Mouse (Mus musculus) left cerebral cortex, postnatal 10 days (tissue): ENCODE measurements around the gene Igsf9. TPM values are rescaled to one million over a fixed set of nuclear protein-coding genes. Genes with fewer than 3 reads are reported as not detected.
A peak's percentile ranks its signal among the peaks of the same experiment; 100 is the strongest.

ENCODE experiments used
- DNase-seq, 2 experiments: peaks; one replicate each; pipeline ENCODE4 v3.0.0; 2021 to 2022; ENCODE audit warnings: low spot score in 2 of 2, mixed read lengths in 1 of 2; ENCODE audit errors: extremely low spot score in 1 of 2
- intact Hi-C: fragments of 180-260 bp; cut with DNase I; formaldehyde crosslinking; loops from one replicate; pipeline ENCODE4 v1.15.1; 2025
- total RNA-seq, 2 experiments: library from RNA; stranded (reverse); gene quantifications; 2 replicates each; pipeline ENCODE4 v1.2.3; 2021

Gene Igsf9
- total RNA-seq, 2 experiments from 2014 or later, result 19.2 to 27.4 TPM

- intact Hi-C loops, result no loop called here
Observed at GRCm38 (mm10) chr1:172509983-172510382, 28.4 kb downstream of the Igsf9 start.

DNA sequence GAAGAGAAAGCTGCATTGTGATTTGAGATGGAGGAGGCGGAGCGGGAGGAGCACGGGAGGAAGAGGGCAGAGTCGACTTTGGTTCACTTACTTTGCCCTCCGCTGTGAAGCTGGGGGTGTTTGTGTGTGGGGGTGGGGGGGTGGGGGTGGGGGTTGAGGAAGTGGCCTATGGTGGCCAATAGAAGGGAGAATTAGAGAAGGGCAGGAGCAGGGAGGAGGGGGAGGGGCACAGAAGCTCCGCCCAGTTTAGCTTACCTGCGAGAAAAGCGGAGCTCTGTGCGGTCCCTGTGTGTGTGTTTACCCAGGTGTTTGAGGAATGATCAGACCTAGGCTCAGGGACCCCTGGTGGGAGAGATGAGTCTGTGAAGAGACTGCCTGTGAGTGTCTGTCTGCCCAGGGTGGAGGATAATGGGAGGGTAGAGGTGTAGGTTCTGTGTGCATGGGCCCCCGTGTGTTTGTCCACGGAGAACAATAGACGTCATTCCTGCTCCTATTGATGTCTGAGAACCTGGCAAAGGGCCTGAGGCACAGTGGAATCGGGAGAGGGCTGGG, 28.9 kb downstream of the Igsf9 start:
- DNase-seq, result no peak
- intact Hi-C loops, result no loop called here

More at GRCm38 (mm10) chr1:172509983-172510382, 28.4 kb downstream of the Igsf9 start:
- DNase-seq, result no peak

GRCm38 (mm10) chr1:172512962-172513361, 31.4 kb downstream of the Igsf9 start:
- intact Hi-C loops, result no loop called here
- DNase-seq, result peak in 1 of 2 experiments; percentile 81

DNA sequence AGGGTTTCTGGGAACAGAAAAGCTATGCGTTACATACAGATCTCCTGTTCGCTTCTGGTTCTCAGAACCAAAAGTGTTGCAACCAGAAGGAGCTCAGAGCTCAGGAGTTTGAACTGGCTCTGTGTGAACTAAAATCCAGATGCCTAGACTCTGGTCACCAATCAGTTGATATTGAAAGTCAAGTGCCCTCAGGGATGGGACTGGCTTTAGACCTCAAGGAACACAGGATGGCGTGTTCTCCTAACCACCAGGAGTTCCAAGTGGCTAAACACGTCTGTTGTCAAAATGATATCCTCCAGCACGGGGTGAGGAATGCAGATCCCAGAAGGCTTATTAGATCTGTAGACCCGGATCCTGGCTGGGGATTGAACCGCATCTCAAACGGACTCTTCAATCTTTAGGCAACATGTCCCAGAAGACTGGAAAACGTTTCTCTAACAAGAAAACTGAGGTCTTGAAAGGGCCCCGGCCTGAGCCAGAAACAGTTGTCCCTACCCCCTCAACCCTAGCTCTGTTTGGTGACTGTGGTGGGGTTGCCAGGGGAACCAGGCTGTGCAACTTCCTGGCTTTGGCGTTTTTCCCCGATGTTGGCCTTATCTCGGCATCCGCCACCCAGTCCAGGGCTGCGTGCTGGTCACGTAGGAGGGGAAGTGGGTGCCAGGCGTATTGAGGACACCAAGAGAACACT, 32.1 kb downstream of the Igsf9 start:
- intact Hi-C loops, result no loop called here
- DNase-seq, result peak in 1 of 2 experiments; percentile 64

DNA sequence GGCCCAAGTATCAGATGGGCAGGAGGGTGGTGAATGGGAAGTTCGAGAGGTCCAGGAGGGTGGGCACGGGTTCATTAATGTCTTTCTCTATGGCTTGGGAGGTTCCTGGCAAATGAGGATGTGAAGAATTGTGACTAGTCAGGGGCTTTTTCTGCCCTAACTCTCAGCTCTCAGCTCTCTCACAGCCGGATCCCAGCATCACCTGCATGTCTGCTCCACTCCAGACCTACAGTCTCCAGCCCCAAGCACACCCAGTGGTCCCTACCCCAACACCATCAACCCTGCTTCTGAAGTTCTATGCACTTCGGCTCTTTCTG, 32.6 kb downstream of the Igsf9 start:
- intact Hi-C loops, result no loop called here
- DNase-seq, result no peak

DNA sequence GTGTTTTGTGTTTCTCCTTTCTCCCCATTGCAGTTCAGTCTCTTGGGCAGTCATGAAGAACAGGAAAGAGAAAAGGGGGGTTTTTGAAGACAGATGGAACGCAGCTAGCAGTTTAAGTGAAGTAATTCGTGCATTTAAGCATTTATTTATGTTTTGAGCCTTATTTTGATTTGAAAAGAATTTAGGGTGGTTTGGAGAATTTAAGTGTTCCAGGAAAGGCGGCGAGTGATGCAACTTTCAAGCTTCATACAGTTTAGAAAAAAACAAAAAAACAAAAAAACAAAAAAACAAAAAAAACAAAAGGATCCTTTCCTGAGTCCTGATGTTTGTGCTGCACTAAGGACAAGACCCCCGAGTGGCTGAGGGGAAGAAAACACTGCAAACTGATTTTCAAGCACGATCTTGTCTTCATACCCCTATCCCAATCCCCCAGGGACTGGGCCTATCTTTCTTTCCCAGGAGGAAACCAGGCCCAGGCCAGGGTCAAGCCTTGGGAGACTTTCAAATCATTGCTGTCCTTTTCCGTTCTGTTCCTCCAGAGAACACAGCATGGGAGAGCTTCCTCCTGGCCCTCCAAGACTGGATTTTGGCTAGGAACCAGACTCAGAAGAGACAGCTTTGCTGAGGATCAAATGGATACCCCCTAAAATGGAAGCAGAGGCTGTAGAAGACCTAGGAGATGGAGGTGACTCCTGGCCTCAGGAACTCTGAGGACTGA, 33.1 kb downstream of the Igsf9 start:
- DNase-seq, result peak in 1 of 2 experiments; percentile 50
- intact Hi-C loops, result no loop called here

DNA sequence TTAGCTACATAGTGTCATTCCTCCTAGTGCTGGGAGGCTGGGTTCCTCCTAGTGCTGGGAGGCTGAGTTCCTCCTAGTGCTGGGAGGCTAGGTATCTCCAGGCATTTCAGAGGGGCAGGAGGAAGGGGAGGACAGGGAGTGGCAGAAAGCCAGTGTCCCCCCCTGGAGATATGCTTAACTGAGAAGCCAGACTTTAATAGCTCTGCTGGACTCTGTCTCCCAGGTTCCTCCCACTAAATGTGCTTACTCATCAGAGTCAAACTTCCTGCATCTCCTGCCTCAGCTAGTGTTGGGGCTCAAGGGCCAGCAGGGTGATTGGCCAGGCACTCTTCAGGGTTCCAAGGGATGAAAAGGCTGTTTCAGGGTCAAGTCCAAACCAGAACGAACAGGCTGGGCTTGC, 33.8 kb downstream of the Igsf9 start:
- intact Hi-C loops, result no loop called here

GRCm38 (mm10) chr1:172518013-172518412, 36.4 kb downstream of the Igsf9 start:
- DNase-seq, result no peak
- intact Hi-C loops, result no loop called here

More for the DNA sequence above, 33.8 kb downstream of the Igsf9 start:
- DNase-seq, result no peak

DNA sequence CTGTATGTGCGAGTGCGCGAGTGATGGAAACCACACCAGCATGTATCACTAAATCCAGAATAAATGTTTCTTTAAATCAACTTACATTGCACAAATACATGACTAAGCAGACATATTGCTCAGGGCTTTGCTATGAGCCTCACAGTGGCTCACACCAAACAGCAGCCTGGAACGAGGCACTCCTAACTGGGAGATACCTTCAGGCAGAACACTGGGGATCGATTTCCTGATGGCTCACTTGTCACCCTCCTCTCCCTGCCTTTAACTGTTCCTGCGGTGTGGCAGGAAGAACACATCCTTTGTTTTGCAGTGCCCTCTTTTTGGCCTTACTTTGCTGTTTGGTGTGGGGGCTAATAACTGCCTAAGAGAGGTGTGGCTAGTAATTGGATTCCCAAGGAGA, 38.1 kb downstream of the Igsf9 start:
- no peak for DNase-seq
- intact Hi-C loops, result no loop called here

DNA sequence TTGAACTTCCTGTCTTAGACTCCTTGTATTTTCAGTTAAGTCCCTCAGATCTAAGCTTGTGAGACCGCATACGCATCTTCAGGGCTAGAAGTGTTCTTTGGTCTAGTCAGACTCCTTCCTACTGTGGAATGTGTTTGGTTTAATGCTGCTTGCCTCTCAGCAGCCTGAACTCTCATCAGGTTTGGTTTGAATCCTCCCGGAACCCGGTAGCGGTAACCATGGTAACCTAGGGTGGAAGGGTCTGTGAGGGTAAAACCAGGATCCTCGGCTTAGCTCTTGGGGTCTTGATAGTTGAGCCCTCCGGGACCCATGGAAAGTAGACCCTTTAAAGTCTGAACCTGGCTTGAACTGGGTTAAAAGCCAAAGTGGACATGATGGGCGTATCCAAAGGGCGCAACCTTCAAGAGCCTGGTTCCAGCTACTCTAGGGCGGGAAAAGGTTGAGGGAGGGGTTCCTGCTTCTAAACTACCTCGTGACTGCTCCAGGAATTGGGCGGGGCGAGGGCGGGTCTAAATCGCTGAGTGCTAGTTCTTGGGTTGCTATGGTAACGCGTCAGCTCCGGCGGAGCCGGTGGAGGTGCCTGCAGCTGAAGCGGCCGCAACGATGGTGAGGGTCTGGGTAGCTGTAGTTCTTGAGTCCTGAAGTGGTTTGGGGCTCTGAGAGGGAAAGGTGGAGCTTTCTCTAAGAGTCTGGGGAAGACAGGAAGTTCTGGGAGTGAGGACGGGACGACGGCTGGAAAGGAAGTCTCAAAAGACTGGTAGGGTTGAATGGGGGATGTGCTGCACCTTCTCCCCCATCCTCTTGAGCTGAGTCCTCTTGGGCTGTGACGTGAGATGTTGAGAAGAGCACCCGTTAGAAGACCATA, 39.2 kb downstream of the Igsf9 start, which contains the start of gene Cfap45:
Gene Cfap45 (plus strand): TSS at position 226 of the 865 bp plus-strand sequence.
- intact Hi-C loops, result no loop called here
- DNase-seq, result peak; percentile 83 to 93

DNA sequence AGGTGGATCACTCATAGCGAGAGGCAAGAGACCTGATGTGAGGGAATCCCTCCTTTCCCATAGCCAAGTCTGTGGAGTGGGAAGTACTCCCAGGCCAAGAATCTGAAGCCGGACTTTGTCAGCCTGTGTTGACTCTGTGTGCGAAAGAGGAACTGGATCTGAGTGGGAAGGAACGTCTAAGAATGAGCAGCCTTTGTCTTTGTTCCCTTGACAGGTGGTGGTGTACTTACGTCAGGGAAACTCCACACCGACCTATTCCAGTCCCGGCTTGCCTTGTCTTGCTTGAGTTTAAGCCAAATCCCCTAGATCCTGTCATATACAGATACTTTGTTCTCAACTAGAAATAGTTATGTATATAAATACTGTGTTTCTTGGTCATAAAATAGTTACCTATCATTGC, 40.9 kb downstream of the Igsf9 start:
- no peak for DNase-seq
- intact Hi-C loops, result no loop called here

DNA sequence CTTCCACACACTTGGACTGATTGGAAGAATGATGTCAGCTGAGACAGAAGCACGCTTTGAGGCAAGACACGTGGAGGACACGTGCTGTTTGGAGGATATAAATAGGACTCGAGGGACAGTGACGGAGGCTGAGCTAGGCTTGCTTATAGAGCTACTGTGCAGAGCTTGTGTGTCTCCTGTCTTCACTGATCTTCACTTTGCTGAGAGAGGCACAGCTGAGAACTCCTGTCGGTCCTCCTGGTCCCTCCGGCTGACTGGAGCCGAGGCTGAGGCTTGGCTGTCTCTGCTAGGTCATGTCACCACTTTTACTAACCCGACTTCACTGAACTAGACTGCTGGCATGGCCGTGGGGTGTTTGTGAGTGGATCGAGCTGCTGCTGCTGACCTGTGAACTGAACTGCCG, 42.1 kb downstream of the Igsf9 start:
- no peak for DNase-seq
- intact Hi-C loops, result no loop called here

GRCm38 (mm10) chr1:172525027-172525764, 43.6 kb downstream of the Igsf9 start:
- intact Hi-C loops, result loop anchor here (5.0 kb wide), 1 partner anchor 872 kb away; no protein-coding TSS in a partner anchor
- peak in 1 of 2 experiments; percentile 56 for DNase-seq

DNA sequence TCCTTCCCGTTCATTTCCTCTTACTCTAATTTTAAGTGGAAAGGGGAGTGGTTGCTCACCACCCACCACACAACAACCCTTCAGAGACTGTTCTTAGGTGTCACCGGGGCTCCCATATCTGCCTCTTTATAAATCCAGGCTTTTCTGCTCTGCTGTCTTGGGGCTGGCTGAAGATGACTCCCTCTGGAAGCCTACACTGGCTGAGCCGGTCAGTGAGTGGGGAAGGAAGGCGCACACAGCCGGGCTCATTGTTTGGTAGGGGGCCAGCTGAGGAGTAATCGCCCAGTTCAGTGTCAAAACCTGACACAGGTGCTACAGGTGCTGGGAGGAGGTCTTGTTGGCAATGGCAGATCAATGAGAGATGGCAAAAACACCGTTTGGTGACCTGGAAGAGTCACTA, 44.4 kb downstream of the Igsf9 start:
- DNase-seq, result no peak
- intact Hi-C loops, result loop anchor here (5.0 kb wide), 1 partner anchor 871 kb away; no protein-coding TSS in a partner anchor

- intact Hi-C loops, result loop anchor here (5.0 kb wide), 1 partner anchor 871 kb away; no protein-coding TSS in a partner anchor
- DNase-seq, result no peak
Observed at GRCm38 (mm10) chr1:172526380-172527081, 44.9 kb downstream of the Igsf9 start.

DNA sequence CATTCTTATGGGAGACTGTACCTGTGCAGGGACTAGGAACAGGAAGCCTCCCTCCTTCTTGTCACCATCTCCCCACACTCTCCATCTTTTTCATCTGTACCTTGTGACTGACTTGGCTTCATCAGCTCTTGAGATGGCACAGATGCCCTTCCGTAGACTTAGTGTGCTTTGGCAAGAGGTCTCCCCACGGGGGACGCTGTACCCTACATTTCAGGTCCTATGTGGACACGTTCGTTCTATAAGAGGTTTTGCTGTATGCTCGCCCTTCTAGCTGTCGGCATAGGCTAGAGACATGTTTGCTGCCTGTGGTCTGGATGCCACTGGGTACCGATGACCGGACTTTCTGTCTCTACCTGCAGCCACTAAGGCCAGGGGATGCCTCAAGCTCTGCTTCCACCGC, 45.8 kb downstream of the Igsf9 start:
- intact Hi-C loops, result loop anchor here (5.0 kb wide), 1 partner anchor 870 kb away; no protein-coding TSS in a partner anchor
- no peak for DNase-seq

- intact Hi-C loops, result loop anchor here (2.0 to 5.0 kb wide), 3 partner anchors 34 to 869 kb away; partner anchors contain the start of gene Dusp23
- DNase-seq, result peak; percentile 74 to 92
Observed at GRCm38 (mm10) chr1:172528701-172529100, 47.1 kb downstream of the Igsf9 start.
